Mouse (Mus musculus) liver, embryonic 16.5 days (tissue): Measurements from ENCODE around the gene Sult5a1. TPM values are rescaled to one million over a fixed set of nuclear protein-coding genes. Genes with fewer than 3 reads are reported as not detected.

Experiments used
- ATAC-seq: fragments of 200-750 bp; cut with Nextera tagmentation; 2 replicates; pipeline ENCODE4 v1.8.0; 2017; ENCODE audit warnings: low read depth, mild to moderate bottlenecking, moderate number of reproducible peaks, moderate library complexity
- H3K27ac ChIP-seq: fragments of 300-500 bp; sonication (generic); 2 replicates; pipeline ENCODE4 v1.5.1; 2014; ENCODE audit warnings: mild to moderate bottlenecking, low read length
- H3K27me3 ChIP-seq: fragments of 300-500 bp; sonication (generic); 2 replicates; pipeline ENCODE4 v1.6.1; 2014; ENCODE audit warnings: low read depth, low read length, mixed read lengths; ENCODE audit not compliant: control insufficient read depth, insufficient read depth
- H3K36me3 ChIP-seq: fragments of 300-500 bp; sonication (generic); 2 replicates; pipeline ENCODE4 v1.6.1; 2014; ENCODE audit warnings: mild to moderate bottlenecking; ENCODE audit not compliant: control insufficient read depth, insufficient read depth
- H3K4me1 ChIP-seq: fragments of 300-500 bp; sonication (generic); 2 replicates; pipeline ENCODE4 v1.6.1; 2014; ENCODE audit warnings: low read depth, low read length, mixed read lengths; ENCODE audit not compliant: control insufficient read depth
- H3K4me2 ChIP-seq: fragments of 300-500 bp; sonication (generic); 2 replicates; pipeline ENCODE4 v1.6.1; 2014; ENCODE audit warnings: low read depth, low read length, mixed read lengths
- H3K4me3 ChIP-seq: fragments of 300-500 bp; sonication (generic); 2 replicates; pipeline ENCODE4 v1.5.1; 2014; ENCODE audit warnings: low read depth, mild to moderate bottlenecking, low read length
- H3K9ac ChIP-seq: fragments of 300-500 bp; sonication (generic); 2 replicates; pipeline ENCODE4 v1.6.1; 2014; ENCODE audit warnings: low read depth, low read length
- H3K9me3 ChIP-seq: fragments of 300-500 bp; sonication (generic); replicated peaks from 2 replicates; pipeline ENCODE4 v1.6.1; 2016; ENCODE audit warnings: low read length; ENCODE audit not compliant: control insufficient read depth
- WGBS: fragments of 180-500 bp; shearing (Covaris S2); extraction: QIAGEN DNeasy Blood & Tissue Kit; methylation state at CpG from one replicate; pipeline ENCODE4 v1.1.7; 2014; ENCODE audit not compliant: insufficient replicate concordance; 5-methylcytosine and 5-hydroxymethylcytosine counted together
- polyA plus RNA-seq: library from polyadenylated mRNA; unstranded; fragments of >200 nt; fragmentation: Nextera tagmentation; extraction: Ambion mirVana; gene quantifications from 2 replicates; pipeline ENCODE4 v1.2.1, GENCODE M21; 2015

The Sult5a1 gene
- polyA plus RNA-seq, 1 experiment from 2014 or later = 0.74 TPM

DNA sequence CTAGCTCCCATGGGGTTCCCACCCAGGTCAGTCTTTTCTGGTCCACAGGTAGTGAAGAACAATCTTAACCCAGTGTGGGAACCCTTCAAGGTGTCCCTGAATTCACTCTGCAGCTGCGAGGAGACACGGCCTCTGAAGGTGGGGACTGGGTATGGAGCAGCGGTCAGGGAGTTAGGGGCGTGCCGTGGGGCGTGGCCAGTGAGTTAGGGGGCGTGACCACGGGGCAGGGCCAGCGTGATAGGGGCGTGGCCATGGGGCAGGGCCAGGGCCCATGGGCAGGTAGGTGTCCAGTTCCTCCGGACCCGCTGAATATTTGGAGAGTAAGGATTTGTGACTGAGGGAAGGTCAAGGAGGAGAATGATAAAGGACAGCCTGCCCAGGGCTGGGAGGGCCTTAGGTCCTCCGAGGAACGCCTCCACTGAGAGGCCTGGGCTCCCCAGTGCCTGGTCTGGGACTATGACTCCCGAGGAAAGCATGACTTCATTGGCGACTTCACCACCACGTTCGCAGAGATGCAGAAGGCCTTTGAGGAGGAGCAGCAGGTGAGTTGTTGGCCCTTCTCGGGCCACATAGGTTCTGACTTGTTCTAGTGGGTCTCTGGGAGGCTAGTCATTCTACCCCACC is 31.8 kb downstream of the Sult5a1 start:
- 9% methylated on average over 19 of the region's 19 CpGs for WGBS
- no peak overlapping the region for H3K4me3 ChIP-seq
- no peaks in the 10 kb centered on the region for H3K9me3 ChIP-seq
- H3K27ac ChIP-seq = no peak overlapping the region
- H3K36me3 ChIP-seq = no peaks in the 10 kb centered on the region
- H3K4me2 ChIP-seq = no peak overlapping the region; the same call in 1 of the 2 replicates
- no peaks in the 10 kb centered on the region; the same call in 1 of the 2 replicates for H3K4me1 ChIP-seq
- peak; percentile 61 for ATAC-seq
- no peak overlapping the region for H3K9ac ChIP-seq
- peaks cover 8% of the 10 kb centered on the region; the same call in 1 of the 2 replicates for H3K27me3 ChIP-seq

DNA sequence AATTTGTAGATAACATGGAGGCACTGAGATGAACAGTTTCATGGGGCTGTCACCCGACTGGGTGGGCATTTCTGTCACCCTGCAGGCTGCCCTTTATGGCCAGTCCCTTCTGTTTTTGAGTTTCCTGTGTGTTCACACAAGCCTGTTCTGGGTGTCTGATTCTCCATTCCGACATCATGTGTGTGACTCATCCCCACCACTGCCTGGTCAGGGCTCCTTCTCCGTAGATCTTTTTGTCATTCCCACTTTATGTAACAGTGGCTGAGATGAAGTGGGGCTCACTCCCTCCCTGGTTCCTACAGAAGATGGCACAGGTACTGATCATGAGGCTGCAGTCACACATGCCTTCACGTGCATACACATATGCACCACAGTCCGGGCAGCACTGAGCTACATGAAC is 35.4 kb downstream of the Sult5a1 start:
- 61% methylated on average over 5 of the region's 5 CpGs for WGBS
- H3K27ac ChIP-seq = no peak overlapping the region
- H3K36me3 ChIP-seq = no peaks in the 10 kb centered on the region
- no peak overlapping the region for H3K9ac ChIP-seq
- peaks cover 6% of the 10 kb centered on the region for H3K4me1 ChIP-seq
- no peak overlapping the region for H3K4me2 ChIP-seq
- no peak for ATAC-seq
- H3K4me3 ChIP-seq = no peak overlapping the region
- peaks cover 21% of the 10 kb centered on the region for H3K27me3 ChIP-seq
- no peaks in the 10 kb centered on the region for H3K9me3 ChIP-seq

DNA sequence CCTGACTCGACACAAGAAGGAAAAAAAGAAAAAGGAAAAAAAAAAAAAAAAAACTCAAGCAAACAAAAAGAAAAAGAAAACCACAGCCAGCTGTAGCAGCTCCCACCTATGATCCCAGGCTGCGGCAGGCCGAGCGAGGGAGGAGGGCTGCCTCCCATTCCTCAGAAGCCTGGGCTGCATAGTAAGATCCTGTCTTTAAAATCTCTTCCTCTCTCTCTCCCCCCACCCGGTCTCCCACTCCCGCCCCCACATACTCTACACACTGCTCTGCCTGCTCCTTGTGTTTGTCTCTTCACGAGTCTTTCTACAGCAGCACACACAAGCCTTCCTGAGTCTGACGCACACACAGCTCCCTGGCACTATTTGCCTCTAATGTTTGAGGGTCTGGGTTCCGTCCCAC is 36.1 kb downstream of the Sult5a1 start:
- Histone ChIP-seq H3K4me1 (peaks cover 12% of the 10 kb centered on the region), H3K4me2 (no peak overlapping the region), H3K9ac (no peak overlapping the region), H3K27ac (no peak overlapping the region), H3K9me3 (no peaks in the 10 kb centered on the region), H3K4me3 (no peak overlapping the region), H3K27me3 (peaks cover 25% of the 10 kb centered on the region), H3K36me3 (no peaks in the 10 kb centered on the region)
- ATAC-seq = no peak
- 56% methylated on average over 9 of the region's 9 CpGs for WGBS

DNA sequence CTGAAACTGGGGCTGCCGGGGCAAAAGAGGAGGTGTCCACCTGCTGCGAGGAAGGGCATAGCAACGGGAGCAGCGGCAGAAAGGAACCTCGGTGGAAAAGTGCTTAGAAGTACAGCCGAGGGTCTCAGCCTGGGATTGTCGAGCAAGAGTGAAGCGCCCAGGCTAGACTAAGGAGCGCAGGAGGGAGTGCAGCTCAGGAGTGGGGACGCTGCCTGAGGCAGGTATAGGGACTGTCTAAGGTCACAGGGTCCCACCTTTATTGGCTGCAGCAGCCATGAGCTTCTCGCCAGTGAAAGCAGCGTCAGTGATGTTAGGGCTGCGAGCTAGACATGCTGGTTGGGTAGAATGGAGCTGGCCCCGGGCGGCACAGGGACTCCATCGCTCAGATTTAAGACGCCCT is 40.4 kb downstream of the Sult5a1 start:
- H3K27me3 ChIP-seq = peaks cover 35% of the 10 kb centered on the region
- H3K9me3 ChIP-seq = no peaks in the 10 kb centered on the region
- peaks cover 22% of the 10 kb centered on the region for H3K4me1 ChIP-seq
- H3K36me3 ChIP-seq = no peaks in the 10 kb centered on the region
- H3K4me2 ChIP-seq = peak overlapping the region; percentile 82
- no peak overlapping the region for H3K27ac ChIP-seq
- WGBS = 2% methylated on average over 17 of the region's 17 CpGs
- H3K4me3 ChIP-seq = peak overlapping the region; percentile 56
- H3K9ac ChIP-seq = no peak overlapping the region
- ATAC-seq = no peak

DNA sequence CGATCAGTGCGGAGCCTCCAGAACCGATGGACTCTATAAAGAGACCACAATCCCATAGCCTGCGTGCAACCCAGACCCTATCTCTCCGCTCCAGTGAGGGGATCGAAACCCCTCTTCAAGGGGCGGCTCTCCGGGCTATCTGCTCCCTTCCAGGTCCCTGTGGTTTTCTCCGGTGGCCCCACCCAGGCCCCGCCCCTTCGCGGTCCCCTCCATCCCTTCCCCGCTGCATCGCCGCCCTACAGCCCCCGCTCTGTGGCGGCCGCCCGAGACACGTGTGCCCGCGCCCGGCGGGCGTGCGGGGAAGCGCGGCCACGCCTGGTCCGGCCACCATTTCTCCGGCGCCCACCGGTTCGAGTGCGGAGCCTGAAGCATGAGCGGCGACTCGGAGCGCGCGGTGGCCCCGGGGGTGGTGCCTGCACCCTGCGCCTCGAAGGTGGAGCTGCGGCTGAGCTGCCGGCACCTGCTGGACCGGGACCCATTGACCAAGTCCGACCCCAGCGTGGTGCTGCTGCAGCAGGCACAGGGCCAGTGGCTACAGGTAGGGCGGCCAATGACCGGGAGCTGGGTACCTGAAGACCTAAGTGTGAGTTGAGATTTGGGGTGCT is 40.9 kb downstream of the Sult5a1 start, which contains the start of gene Cpne7:
Cpne7 (plus strand) TSS at position 248 of the 605 bp plus-strand sequence.
- no peak within 1 kb of the TSS for H3K9ac ChIP-seq
- H3K4me2 ChIP-seq = peak within 1 kb of the TSS; percentile 82
- no peaks in the 10 kb centered on the region for H3K9me3 ChIP-seq
- under 1% methylated on average over 51 of the region's 51 CpGs for whole genome bisulfite sequencing
- no peak within 1 kb of the TSS for H3K27ac ChIP-seq
- peaks cover 22% of the 10 kb centered on the region for H3K4me1 ChIP-seq
- peaks cover 33% of the 10 kb centered on the region for H3K27me3 ChIP-seq
- ATAC-seq = peak; percentile 65
- H3K36me3 ChIP-seq = no peaks in the 10 kb centered on the region
- H3K4me3 ChIP-seq = peak within 1 kb of the TSS; percentile 56

DNA sequence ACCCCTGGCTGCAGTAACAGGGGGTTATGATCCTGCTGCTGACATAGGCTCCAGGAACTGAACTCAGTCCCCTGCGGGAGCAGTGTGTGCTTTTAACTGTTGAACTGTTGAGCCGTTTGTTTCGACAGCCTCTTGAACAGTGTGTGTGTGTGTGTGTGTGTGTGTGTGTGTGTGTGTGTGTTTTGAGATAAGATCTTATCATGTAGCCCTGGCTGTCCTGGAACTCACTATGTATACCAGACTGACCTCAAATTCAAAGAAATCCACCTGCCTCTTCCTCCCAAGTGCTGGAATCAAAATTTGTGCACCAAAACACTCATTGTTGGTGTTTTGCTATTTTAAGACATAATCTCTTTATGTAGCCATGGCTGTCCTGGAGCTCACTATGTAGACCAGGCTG is 43.5 kb downstream of the Sult5a1 start:
- Histone ChIP-seq H3K36me3 (no peaks in the 10 kb centered on the region), H3K9ac (no peak overlapping the region), H3K4me3 (no peak overlapping the region), H3K4me1 (peaks cover 24% of the 10 kb centered on the region), H3K9me3 (no peaks in the 10 kb centered on the region), H3K27me3 (peaks cover 33% of the 10 kb centered on the region), H3K4me2 (no peak overlapping the region), H3K27ac (no peak overlapping the region)
- 10% methylated on average over 3 of the region's 3 CpGs for WGBS
- no peak for ATAC-seq

DNA sequence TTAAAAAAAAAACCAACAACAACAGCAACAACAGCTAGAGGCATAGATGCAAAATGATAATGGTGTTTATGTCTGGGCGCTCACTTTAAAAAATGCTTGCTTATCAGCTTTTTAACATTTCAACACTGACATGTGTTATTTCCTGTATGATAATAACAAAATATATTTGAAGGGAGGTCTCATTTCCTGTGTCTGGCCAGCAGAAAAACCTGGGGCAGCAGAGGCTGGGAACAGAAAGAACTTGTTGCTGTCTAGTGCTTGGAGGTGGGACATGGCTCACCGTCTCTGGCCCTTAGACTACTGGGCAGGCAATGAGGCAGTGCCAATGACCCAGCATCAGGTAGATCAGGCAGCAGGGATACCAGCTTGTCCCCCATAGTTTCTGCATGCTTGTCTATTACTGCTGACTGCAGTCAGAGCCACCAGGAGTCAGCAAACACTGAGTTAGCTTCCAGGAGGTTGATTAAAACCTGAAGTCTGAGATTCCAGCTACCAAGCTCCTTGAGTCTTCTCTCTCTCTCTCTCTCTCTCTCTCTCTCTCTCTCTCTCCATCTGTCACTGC is 44.1 kb downstream of the Sult5a1 start:
- ATAC-seq = no peak
- no peak overlapping the region for H3K9ac ChIP-seq
- no peak overlapping the region for H3K27ac ChIP-seq
- H3K4me2 ChIP-seq = no peak overlapping the region
- no peak overlapping the region for H3K4me3 ChIP-seq
- H3K27me3 ChIP-seq = peaks cover 33% of the 10 kb centered on the region
- 20% methylated on average over 2 of the region's 2 CpGs for WGBS
- H3K4me1 ChIP-seq = peaks cover 24% of the 10 kb centered on the region
- no peaks in the 10 kb centered on the region for H3K9me3 ChIP-seq
- no peaks in the 10 kb centered on the region for H3K36me3 ChIP-seq

DNA sequence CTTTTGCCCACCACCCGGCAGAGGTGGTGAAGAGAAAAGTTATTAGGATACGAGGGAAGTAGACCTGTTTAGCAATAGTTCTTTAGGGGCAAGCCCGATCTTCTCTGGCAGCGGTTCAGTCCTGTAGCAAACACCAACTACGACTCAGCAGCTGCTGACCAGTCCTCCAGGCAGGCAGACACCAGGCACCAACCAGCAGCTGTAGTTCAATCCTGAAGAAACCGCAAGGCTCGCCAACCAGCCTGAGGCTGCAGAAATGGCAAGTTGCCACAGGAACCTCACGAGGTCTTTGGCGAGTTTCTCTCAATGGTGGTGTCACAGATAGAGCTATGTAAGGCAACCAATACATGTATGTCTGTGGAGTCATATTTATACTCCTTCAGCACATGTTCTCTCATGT is 45.2 kb downstream of the Sult5a1 start:
- WGBS = 64% methylated on average over 9 of the region's 9 CpGs
- Histone ChIP-seq H3K36me3 (no peaks in the 10 kb centered on the region), H3K27me3 (peaks cover 23% of the 10 kb centered on the region), H3K9ac (no peak overlapping the region), H3K4me1 (peaks cover 21% of the 10 kb centered on the region), H3K4me2 (no peak overlapping the region), H3K9me3 (no peaks in the 10 kb centered on the region), H3K27ac (no peak overlapping the region), H3K4me3 (no peak overlapping the region)
- ATAC-seq = no peak

DNA sequence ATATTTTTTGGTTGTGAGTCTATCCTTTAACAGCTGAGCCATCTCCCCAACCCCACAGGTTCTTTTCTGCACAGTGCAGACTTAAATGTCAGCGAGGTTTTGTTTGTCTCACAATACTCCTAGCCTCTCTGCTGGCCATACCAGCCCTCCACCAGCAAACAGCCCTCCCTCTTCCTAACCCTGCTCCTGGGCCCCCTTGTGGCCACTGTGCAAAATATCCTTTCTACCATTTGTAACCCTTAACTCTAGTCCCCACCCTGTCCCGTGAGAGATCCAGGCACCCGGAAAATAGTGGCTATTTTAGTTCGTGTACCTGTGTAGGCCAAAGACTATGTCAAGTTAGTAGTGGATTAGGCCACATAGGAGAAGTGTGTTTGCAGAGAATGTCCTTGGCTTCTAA is 47.5 kb downstream of the Sult5a1 start:
- Histone ChIP-seq H3K4me3 (no peak overlapping the region), H3K27me3 (peaks cover under 1% of the 10 kb centered on the region; the same call in 1 of the 2 replicates), H3K4me1 (peaks cover 6% of the 10 kb centered on the region; the same call in 1 of the 2 replicates), H3K9ac (no peak overlapping the region), H3K4me2 (no peak overlapping the region), H3K36me3 (no peaks in the 10 kb centered on the region), H3K27ac (no peak overlapping the region), H3K9me3 (no peaks in the 10 kb centered on the region)
- WGBS = 4% methylated on average over 4 of the region's 4 CpGs
- peak; percentile 65 for ATAC-seq
